Mouse (Mus musculus) heart, embryonic 13.5 days (tissue): ENCODE data around the gene Rptor. TPM values are rescaled to one million over a fixed set of nuclear protein-coding genes. Genes with fewer than 3 reads are reported as not detected.
A peak's percentile ranks its signal among the peaks of the same experiment; 100 is the strongest.

ENCODE experiments used
- ATAC-seq: fragments of 200-750 bp; cut with Nextera tagmentation; 2 replicates; pipeline ENCODE4 v1.8.0; 2017; ENCODE audit warnings: moderate TSS enrichment; ENCODE audit not compliant: insufficient number of reproducible peaks, low FRiP score, low TSS enrichment; ENCODE audit errors: extremely low read depth
- H3K27ac ChIP-seq: fragments of 300-500 bp; sonication (generic); replicated peaks from 2 replicates; pipeline ENCODE4 v1.5.1; 2015; ENCODE audit warnings: moderate library complexity, mild to moderate bottlenecking, inconsistent platforms
- H3K27me3 ChIP-seq: fragments of 300-500 bp; sonication (generic); replicated peaks from 2 replicates; pipeline ENCODE4 v1.6.1; 2015; ENCODE audit warnings: mild to moderate bottlenecking, inconsistent platforms
- H3K36me3 ChIP-seq: fragments of 300-500 bp; sonication (generic); 2 replicates; pipeline ENCODE4 v1.6.1; 2015; ENCODE audit warnings: mild to moderate bottlenecking, inconsistent platforms
- H3K4me1 ChIP-seq: fragments of 300-500 bp; sonication (generic); 2 replicates; pipeline ENCODE4 v1.6.1; 2015; ENCODE audit warnings: inconsistent platforms
- H3K4me2 ChIP-seq: fragments of 300-500 bp; sonication (generic); 2 replicates; pipeline ENCODE4 v1.6.1; 2015; ENCODE audit warnings: inconsistent platforms, mild to moderate bottlenecking, moderate library complexity
- H3K4me3 ChIP-seq: fragments of 300-500 bp; sonication (generic); 2 replicates; pipeline ENCODE4 v1.5.1; 2015; ENCODE audit warnings: moderate library complexity, mild to moderate bottlenecking, inconsistent platforms
- H3K9ac ChIP-seq: fragments of 300-500 bp; sonication (generic); 2 replicates; pipeline ENCODE4 v1.6.1; 2015; ENCODE audit warnings: inconsistent platforms, mild to moderate bottlenecking, moderate library complexity
- H3K9me3 ChIP-seq: fragments of 300-500 bp; sonication (generic); 2 replicates; pipeline ENCODE4 v1.6.1; 2016; ENCODE audit warnings: inconsistent platforms
- WGBS: fragments of 180-500 bp; shearing (Covaris S2); methylation state at CpG from one replicate; pipeline ENCODE4 v1.1.7; 2015; ENCODE audit warnings: mixed read lengths; 5-methylcytosine and 5-hydroxymethylcytosine counted together
- polyA plus RNA-seq: library from polyadenylated mRNA; unstranded; fragments of >200 nt; fragmentation: Nextera tagmentation; extraction: Ambion mirVana; gene quantifications from 2 replicates; pipeline ENCODE4 v1.2.1, GENCODE M21; 2015

Rptor gene
- polyA plus RNA-seq, 1 experiment from 2014 or later, result 7.0 TPM

- no peak overlapping the region for H3K4me2 ChIP-seq
- peaks cover 4% of the 10 kb centered on the region; the same call in 1 of the 2 replicates for H3K36me3 ChIP-seq
- peaks cover 68% of the 10 kb centered on the region for H3K4me1 ChIP-seq
- no peaks in the 10 kb centered on the region for H3K9me3 ChIP-seq
- ATAC-seq, result no peak
- 70% methylated on average over 4 of the region's 4 CpGs for WGBS
- no peak overlapping the region for H3K4me3 ChIP-seq
- H3K27me3 ChIP-seq, result no peaks in the 10 kb centered on the region
- no peak overlapping the region for H3K27ac ChIP-seq
- H3K9ac ChIP-seq, result no peak overlapping the region
Measured at GRCm38 (mm10) chr11:119674835-119675234, 72.1 kb downstream of the Rptor start.

DNA sequence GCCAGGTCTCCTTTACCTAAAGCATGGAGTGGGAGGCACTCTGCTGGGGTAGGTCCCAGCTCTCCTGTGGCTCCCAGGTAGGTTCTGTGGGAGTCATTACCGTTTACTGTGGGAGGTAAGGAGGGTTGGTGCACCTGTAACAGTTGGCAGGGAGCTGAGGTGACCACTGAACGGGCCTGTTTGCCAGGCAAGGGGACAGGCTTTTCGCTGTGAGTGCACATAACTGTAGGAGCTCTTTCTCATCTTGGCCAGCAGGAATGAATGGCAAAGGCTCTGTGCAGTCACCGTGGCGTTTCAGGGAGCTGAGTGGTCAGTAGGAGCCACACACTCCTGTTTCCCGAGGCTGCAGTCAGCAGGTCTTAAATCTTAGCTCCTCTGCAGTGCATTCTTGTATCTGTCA is 72.8 kb downstream of the Rptor start:
- Histone ChIP-seq H3K9me3 (no peaks in the 10 kb centered on the region), H3K27me3 (no peaks in the 10 kb centered on the region), H3K36me3 (peaks cover 4% of the 10 kb centered on the region; the same call in 1 of the 2 replicates), H3K4me1 (peaks cover 64% of the 10 kb centered on the region), H3K4me3 (no peak overlapping the region), H3K27ac (no peak overlapping the region), H3K9ac (no peak overlapping the region), H3K4me2 (no peak overlapping the region)
- no peak for ATAC-seq
- WGBS, result 73% methylated on average over 6 of the region's 6 CpGs

DNA sequence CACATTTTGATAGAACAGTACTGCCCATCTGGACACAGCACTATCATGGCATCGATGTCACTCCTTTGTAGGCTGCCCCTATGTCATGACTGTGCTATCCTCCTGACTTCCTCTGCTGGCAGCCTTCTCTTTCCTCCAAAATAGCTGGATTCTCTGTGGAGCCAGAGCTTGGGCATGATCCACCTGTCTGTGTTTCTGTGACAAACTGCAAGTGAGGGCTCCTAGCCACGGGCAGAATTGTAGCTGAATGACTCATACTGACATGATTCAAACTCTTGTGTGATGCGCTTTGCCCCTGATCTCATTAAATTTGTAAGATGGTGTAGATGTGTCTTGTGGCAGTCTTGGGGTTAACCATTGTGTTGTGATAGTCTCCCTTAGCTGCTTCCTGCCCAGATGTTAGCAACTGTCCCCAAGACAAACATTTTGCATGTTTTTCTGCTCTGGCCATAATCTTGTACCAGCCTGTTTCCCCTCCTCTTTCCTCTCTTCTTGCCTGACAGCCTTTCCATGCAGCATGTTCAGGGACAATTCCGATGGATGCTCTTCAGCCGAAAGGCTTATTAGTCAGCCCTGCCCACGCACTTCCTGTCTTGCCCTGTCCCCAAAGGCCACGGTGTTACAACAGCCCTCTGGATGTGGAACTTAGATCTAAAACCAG is 74.2 kb downstream of the Rptor start:
- H3K4me2 ChIP-seq, result no peak overlapping the region
- peaks cover 64% of the 10 kb centered on the region for H3K4me1 ChIP-seq
- H3K36me3 ChIP-seq, result peaks cover 4% of the 10 kb centered on the region; the same call in 1 of the 2 replicates
- WGBS, result 60% methylated on average over 7 of the region's 7 CpGs
- H3K9me3 ChIP-seq, result no peaks in the 10 kb centered on the region
- ATAC-seq, result no peak
- H3K4me3 ChIP-seq, result no peak overlapping the region
- H3K27ac ChIP-seq, result 0 out of 2 replicates have a peak overlapping the region, but pooled peaks have one; percentile 8
- no peaks in the 10 kb centered on the region for H3K27me3 ChIP-seq
- H3K9ac ChIP-seq, result no peak overlapping the region

- Histone ChIP-seq H3K27me3 (no peaks in the 10 kb centered on the region), H3K27ac (no peak overlapping the region), H3K9me3 (no peaks in the 10 kb centered on the region), H3K9ac (no peak overlapping the region), H3K4me1 (peaks cover 67% of the 10 kb centered on the region), H3K36me3 (peaks cover 4% of the 10 kb centered on the region; the same call in 1 of the 2 replicates), H3K4me3 (no peak overlapping the region), H3K4me2 (no peak overlapping the region)
- no peak for ATAC-seq
- 83% methylated on average over 5 of the region's 5 CpGs for WGBS
Measured at GRCm38 (mm10) chr11:119678427-119678826, 75.7 kb downstream of the Rptor start.

GRCm38 (mm10) chr11:119680735-119681134 is 78.0 kb downstream of the Rptor start:
- no peak for ATAC-seq
- Histone ChIP-seq H3K27ac (no peak overlapping the region), H3K36me3 (no peaks in the 10 kb centered on the region), H3K9me3 (no peaks in the 10 kb centered on the region), H3K4me2 (no peak overlapping the region), H3K27me3 (no peaks in the 10 kb centered on the region), H3K9ac (no peak overlapping the region), H3K4me3 (no peak overlapping the region), H3K4me1 (peaks cover 79% of the 10 kb centered on the region)
- 79% methylated on average over 2 of the region's 2 CpGs for WGBS

DNA sequence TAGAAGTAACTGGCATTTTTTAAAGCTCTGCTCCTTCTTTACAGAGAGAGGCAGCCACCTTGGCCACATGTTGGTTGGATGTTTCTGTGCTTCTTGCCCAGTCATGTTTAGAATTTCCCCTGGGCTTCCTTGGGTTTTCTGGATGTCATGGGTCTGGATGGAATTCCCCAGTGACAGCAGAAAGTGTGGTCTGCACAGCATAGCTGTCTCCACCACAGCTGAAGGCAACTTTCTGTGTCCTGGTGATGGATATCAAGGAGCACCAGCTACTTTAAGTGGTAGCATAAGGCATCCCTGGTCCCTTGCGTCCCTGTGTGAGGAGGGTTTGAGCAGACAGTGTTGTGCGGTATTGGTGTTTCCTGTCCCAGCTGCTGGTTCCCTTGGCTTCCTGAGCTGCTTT is 79.6 kb downstream of the Rptor start:
- ATAC-seq, result no peak
- Histone ChIP-seq H3K4me1 (peaks cover 72% of the 10 kb centered on the region), H3K36me3 (0 out of 2 replicates have a peak, but pooled peaks cover under 1% of the 10 kb centered on the region), H3K27me3 (no peaks in the 10 kb centered on the region), H3K4me2 (no peak overlapping the region), H3K27ac (no peak overlapping the region), H3K9ac (no peak overlapping the region), H3K9me3 (no peaks in the 10 kb centered on the region), H3K4me3 (no peak overlapping the region)
- WGBS, result 68% methylated on average over 2 of the region's 2 CpGs

- Histone ChIP-seq H3K27me3 (no peaks in the 10 kb centered on the region), H3K4me3 (no peak overlapping the region), H3K9ac (no peak overlapping the region), H3K4me2 (no peak overlapping the region), H3K4me1 (peaks cover 72% of the 10 kb centered on the region), H3K27ac (peak overlapping the region; percentile 25; the same call in 1 of the 2 replicates), H3K36me3 (0 out of 2 replicates have a peak, but pooled peaks cover 2% of the 10 kb centered on the region), H3K9me3 (no peaks in the 10 kb centered on the region)
- no peak for ATAC-seq
- WGBS, result 30% methylated on average over 2 of the region's 2 CpGs
Measured at GRCm38 (mm10) chr11:119683796-119684195, 81.1 kb downstream of the Rptor start.

GRCm38 (mm10) chr11:119685477-119685876 is 82.8 kb downstream of the Rptor start:
- Histone ChIP-seq H3K4me3 (no peak overlapping the region), H3K9ac (0 out of 2 replicates have a peak overlapping the region, but pooled peaks have one; percentile 33), H3K4me2 (no peak overlapping the region), H3K4me1 (peaks cover 77% of the 10 kb centered on the region), H3K36me3 (0 out of 2 replicates have a peak, but pooled peaks cover 2% of the 10 kb centered on the region), H3K27me3 (no peaks in the 10 kb centered on the region), H3K27ac (peak overlapping the region; percentile 65), H3K9me3 (no peaks in the 10 kb centered on the region)
- 36% methylated on average over 5 of the region's 5 CpGs for WGBS
- ATAC-seq, result no peak

DNA sequence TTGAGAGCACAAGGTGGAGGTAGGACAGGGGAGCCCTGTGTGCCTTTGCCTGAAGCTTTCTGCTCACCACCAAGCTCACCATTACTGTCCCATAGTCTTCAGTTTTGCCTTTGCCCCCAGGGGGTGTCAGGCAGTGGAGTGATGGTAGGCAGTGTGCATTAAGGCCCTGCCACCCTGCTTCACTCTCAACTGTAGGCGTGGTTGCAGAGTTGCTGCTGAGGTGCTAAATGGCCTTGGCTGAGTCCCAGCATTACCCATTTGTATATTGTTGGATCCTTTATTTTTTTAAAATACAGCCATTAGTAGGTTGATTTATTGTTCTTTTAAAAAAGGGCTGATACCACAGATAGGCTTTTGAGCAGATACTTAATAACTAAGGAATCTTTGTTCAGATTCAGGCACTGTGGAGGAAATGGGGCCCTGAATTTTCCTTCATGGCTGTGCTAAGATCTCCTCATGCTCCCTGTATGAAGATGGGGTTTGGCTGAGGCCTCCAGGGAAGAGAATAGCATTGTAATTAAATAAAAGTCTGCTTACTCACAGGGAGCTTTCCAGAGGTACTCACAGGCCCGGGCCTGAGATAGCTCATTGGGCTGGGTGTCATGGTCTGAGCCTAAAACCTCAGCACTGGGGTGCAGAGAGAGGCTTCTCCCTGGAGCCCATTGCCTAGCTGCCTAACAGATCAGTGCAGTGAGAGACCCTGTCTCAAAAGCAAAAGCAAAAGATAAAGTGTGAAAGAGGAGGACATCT is 83.4 kb downstream of the Rptor start:
- no peak overlapping the region; the same call in 1 of the 2 replicates for H3K9ac ChIP-seq
- H3K4me3 ChIP-seq, result no peak overlapping the region
- WGBS, result 64% methylated on average over 2 of the region's 2 CpGs
- 0 out of 2 replicates have a peak, but pooled peaks cover 2% of the 10 kb centered on the region for H3K36me3 ChIP-seq
- H3K4me1 ChIP-seq, result peaks cover 77% of the 10 kb centered on the region
- no peaks in the 10 kb centered on the region for H3K27me3 ChIP-seq
- no peak overlapping the region for H3K4me2 ChIP-seq
- no peak for ATAC-seq
- H3K9me3 ChIP-seq, result no peaks in the 10 kb centered on the region
- H3K27ac ChIP-seq, result peak overlapping the region; percentile 65

- Histone ChIP-seq H3K9ac (no peak overlapping the region), H3K36me3 (0 out of 2 replicates have a peak, but pooled peaks cover 2% of the 10 kb centered on the region), H3K9me3 (no peaks in the 10 kb centered on the region), H3K4me2 (no peak overlapping the region), H3K27me3 (no peaks in the 10 kb centered on the region), H3K27ac (no peak overlapping the region), H3K4me1 (peaks cover 77% of the 10 kb centered on the region), H3K4me3 (no peak overlapping the region)
- no peak for ATAC-seq
- 81% methylated on average over 3 of the region's 3 CpGs for WGBS
Measured at GRCm38 (mm10) chr11:119687316-119687715, 84.6 kb downstream of the Rptor start.

GRCm38 (mm10) chr11:119687966-119688365 is 85.3 kb downstream of the Rptor start:
- Histone ChIP-seq H3K9me3 (no peaks in the 10 kb centered on the region), H3K9ac (no peak overlapping the region), H3K4me3 (no peak overlapping the region), H3K27me3 (no peaks in the 10 kb centered on the region), H3K4me2 (no peak overlapping the region), H3K4me1 (peaks cover 77% of the 10 kb centered on the region), H3K36me3 (0 out of 2 replicates have a peak, but pooled peaks cover 2% of the 10 kb centered on the region), H3K27ac (no peak overlapping the region)
- ATAC-seq, result no peak
